Mouse (Mus musculus) lung, postnatal 4 days (tissue): Measurements from ENCODE around the gene St8sia6.
A peak's percentile ranks its signal among the peaks of the same experiment; 100 is the strongest.
"Not testable (repeated sequence)": the region's sequence is repeated elsewhere in the genome, so short reads cannot be mapped to it uniquely, and the experiment has no call there.

Experiments
- DNase-seq, 2 experiments: peaks; one replicate each; pipeline ENCODE4 v3.0.0; 2021

St8sia6 gene

GRCm38 (mm10) chr2:13793969-13794363, at the start of gene St8sia6:
Gene St8sia6 (minus strand): TSS chr2:13794064.
- DNase-seq: no peak

GRCm38 (mm10) chr2:13836310-13836709, 42.4 kb upstream of the St8sia6 start:
- no peak for DNase-seq

- DNase-seq: no peak
Measured at GRCm38 (mm10) chr2:13834989-13835388, 41.1 kb upstream of the St8sia6 start.

GRCm38 (mm10) chr2:13816645-13817044, 22.8 kb upstream of the St8sia6 start:
- DNase-seq: no peak

GRCm38 (mm10) chr2:13808593-13808992, 14.7 kb upstream of the St8sia6 start:
- DNase-seq: no peak

GRCm38 (mm10) chr2:13808008-13808407, 14.1 kb upstream of the St8sia6 start:
- no peak for DNase-seq

- DNase-seq: no peak
Measured at GRCm38 (mm10) chr2:13806120-13806519, 12.3 kb upstream of the St8sia6 start.

GRCm38 (mm10) chr2:13800639-13801038, 6.8 kb upstream of the St8sia6 start:
- no peak for DNase-seq

- no peak for DNase-seq
Measured at GRCm38 (mm10) chr2:13794446-13794845, 582 bp upstream of the St8sia6 start.

GRCm38 (mm10) chr2:13793054-13793968, 553 bp downstream of the St8sia6 start:
- DNase-seq: peak; percentile 33 to 55

GRCm38 (mm10) chr2:13792256-13793005, 1.4 kb downstream of the St8sia6 start:
- no peak for DNase-seq

GRCm38 (mm10) chr2:13791598-13791997, 2.3 kb downstream of the St8sia6 start:
- no peak for DNase-seq

- DNase-seq: no peak
Measured at GRCm38 (mm10) chr2:13789365-13789764, 4.5 kb downstream of the St8sia6 start.

GRCm38 (mm10) chr2:13786577-13787168, 7.2 kb downstream of the St8sia6 start:
- no peak for DNase-seq

GRCm38 (mm10) chr2:13785992-13786391, 7.9 kb downstream of the St8sia6 start:
- DNase-seq: not testable (repeated sequence)

- DNase-seq: no peak
Measured at GRCm38 (mm10) chr2:13785247-13785646, 8.6 kb downstream of the St8sia6 start.

GRCm38 (mm10) chr2:13784448-13784847, 9.4 kb downstream of the St8sia6 start:
- no peak for DNase-seq

- no peak for DNase-seq
Measured at GRCm38 (mm10) chr2:13777032-13777431, 16.8 kb downstream of the St8sia6 start.

GRCm38 (mm10) chr2:13776453-13776852, 17.4 kb downstream of the St8sia6 start:
- DNase-seq: no peak

- no peak for DNase-seq
Measured at GRCm38 (mm10) chr2:13775056-13775455, 18.8 kb downstream of the St8sia6 start.

- DNase-seq: no peak
Measured at GRCm38 (mm10) chr2:13768524-13768923, 25.3 kb downstream of the St8sia6 start.

- DNase-seq: no peak
Measured at GRCm38 (mm10) chr2:13767532-13768411, 26.1 kb downstream of the St8sia6 start.
